Mouse (Mus musculus): ENCODE results near the gene Gm47996. TPM values are rescaled to one million over a fixed set of nuclear protein-coding genes. Genes with fewer than 3 reads are reported as not detected.
"Not testable (repeated sequence)": the region's sequence is repeated elsewhere in the genome, so short reads cannot be mapped to it uniquely, and the experiment has no call there.

The Gm47996 gene
- total RNA-seq, 2 experiments from 2014 or later: not detected

GRCm38 (mm10) chr1:151200620-151201019 is 9.3 kb upstream of the Gm47996 start:
- intact Hi-C loops (cut with DNase I): not testable (repeated sequence)

GRCm38 (mm10) chr1:151202771-151203170 is 7.2 kb upstream of the Gm47996 start:
- DNase-seq (ENCODE audit: low spot score in 2 of 2); intact Hi-C loops (cut with DNase I): not testable (repeated sequence)

More at GRCm38 (mm10) chr1:151200620-151201019, 9.3 kb upstream of the Gm47996 start:
- DNase-seq (ENCODE audit: low spot score in 2 of 2): not testable (repeated sequence)

- intact Hi-C loops (cut with DNase I); DNase-seq (ENCODE audit: low spot score in 2 of 2): not testable (repeated sequence)
These were observed 6.1 kb upstream of the Gm47996 start, which contains the start of gene 3110040M04Rik for GRCm38 (mm10) chr1:151203818-151204217. Gene 3110040M04Rik, plus strand, starts transcription at chr1:151204121.

- intact Hi-C loops (cut with DNase I); DNase-seq (ENCODE audit: low spot score in 2 of 2): not testable (repeated sequence)
These were observed 1.4 kb upstream of the Gm47996 start for GRCm38 (mm10) chr1:151208493-151208892.

- intact Hi-C loops (cut with DNase I): not testable (repeated sequence)
These were observed 987 bp upstream of the Gm47996 start for GRCm38 (mm10) chr1:151208944-151209343.

GRCm38 (mm10) chr1:151211666-151212065 is 1.7 kb downstream of the Gm47996 start:
- DNase-seq (ENCODE audit: low spot score in 2 of 2): not testable (repeated sequence)

More at GRCm38 (mm10) chr1:151208944-151209343, 987 bp upstream of the Gm47996 start:
- not testable (repeated sequence) for DNase-seq (ENCODE audit: low spot score in 2 of 2)

GRCm38 (mm10) chr1:151214862-151215261 is 4.9 kb downstream of the Gm47996 start:
- no peak for DNase-seq (ENCODE audit: low spot score in 2 of 2)
- intact Hi-C loops (cut with DNase I): no loop called here

More at GRCm38 (mm10) chr1:151211666-151212065, 1.7 kb downstream of the Gm47996 start:
- intact Hi-C loops (cut with DNase I): not testable (repeated sequence)

GRCm38 (mm10) chr1:151215985-151216384 is 6.1 kb downstream of the Gm47996 start:
- DNase-seq (ENCODE audit: low spot score in 2 of 2): no peak
- intact Hi-C loops (cut with DNase I): no loop called here

- DNase-seq (ENCODE audit: low spot score in 2 of 2): no peak
- intact Hi-C loops (cut with DNase I): no loop called here
These were observed 6.5 kb downstream of the Gm47996 start for GRCm38 (mm10) chr1:151216417-151216816.

- DNase-seq (ENCODE audit: low spot score in 2 of 2): no peak
- intact Hi-C loops (cut with DNase I): no loop called here
These were observed 9.1 kb downstream of the Gm47996 start for GRCm38 (mm10) chr1:151219045-151219444.

GRCm38 (mm10) chr1:151220098-151220497 is 10.2 kb downstream of the Gm47996 start:
- intact Hi-C loops (cut with DNase I): no loop called here
- no peak for DNase-seq (ENCODE audit: low spot score in 2 of 2)

GRCm38 (mm10) chr1:151222561-151223267 is 12.8 kb downstream of the Gm47996 start:
- no peak for DNase-seq (ENCODE audit: low spot score in 2 of 2)
- intact Hi-C loops (cut with DNase I): no loop called here

- intact Hi-C loops (cut with DNase I): no loop called here
- DNase-seq (ENCODE audit: low spot score in 2 of 2): no peak
These were observed 13.4 kb downstream of the Gm47996 start for GRCm38 (mm10) chr1:151223377-151223776.

GRCm38 (mm10) chr1:151224536-151224935 is 14.6 kb downstream of the Gm47996 start:
- DNase-seq (ENCODE audit: low spot score in 2 of 2): no peak
- intact Hi-C loops (cut with DNase I): no loop called here

- intact Hi-C loops (cut with DNase I): no loop called here
- DNase-seq (ENCODE audit: low spot score in 2 of 2): no peak
These were observed 17.6 kb downstream of the Gm47996 start for GRCm38 (mm10) chr1:151227506-151227905.

- intact Hi-C loops (cut with DNase I): no loop called here
- DNase-seq (ENCODE audit: low spot score in 2 of 2): no peak
These were observed 18.5 kb downstream of the Gm47996 start for GRCm38 (mm10) chr1:151228320-151228989.

- intact Hi-C loops (cut with DNase I): no loop called here
- DNase-seq (ENCODE audit: low spot score in 2 of 2): no peak
These were observed 22.4 kb downstream of the Gm47996 start for GRCm38 (mm10) chr1:151232346-151232745.

- intact Hi-C loops (cut with DNase I): no loop called here
- DNase-seq (ENCODE audit: low spot score in 2 of 2): no peak
These were observed 23.8 kb downstream of the Gm47996 start for GRCm38 (mm10) chr1:151233756-151234155.

GRCm38 (mm10) chr1:151235574-151235973 is 25.6 kb downstream of the Gm47996 start:
- intact Hi-C loops (cut with DNase I): no loop called here

GRCm38 (mm10) chr1:151236141-151236930 is 26.4 kb downstream of the Gm47996 start:
- intact Hi-C loops (cut with DNase I): no loop called here
- peak; percentile 17 to 18 for DNase-seq (ENCODE audit: low spot score in 2 of 2)

More at GRCm38 (mm10) chr1:151235574-151235973, 25.6 kb downstream of the Gm47996 start:
- no peak for DNase-seq (ENCODE audit: low spot score in 2 of 2)

Measured in left cerebral cortex, postnatal 36 days (tissue).